Mouse (Mus musculus) heart, adult 2 months (tissue): Measurements from ENCODE around the gene Rap1b. TPM values are rescaled to one million over a fixed set of nuclear protein-coding genes. Genes with fewer than 3 reads are reported as not detected.

ENCODE experiments used
- DNase-seq, 2 experiments: peaks; one replicate each; pipeline ENCODE4 v3.0.0; 2021
- H3K27ac ChIP-seq: fragments of 200-600 bp; 2 replicates; pipeline ENCODE4 v1.8.1; 2022
- H3K27me3 ChIP-seq: fragments of 200-500 bp; 2 replicates; pipeline ENCODE4 v1.6.1; 2012; ENCODE audit warnings: mild to moderate bottlenecking, low read length, inconsistent platforms, mixed read lengths; ENCODE audit not compliant: control insufficient read depth, insufficient read depth
- H3K36me3 ChIP-seq: fragments of 200-500 bp; 2 replicates; pipeline ENCODE4 v1.6.1; 2012; ENCODE audit warnings: low read length, inconsistent platforms; ENCODE audit not compliant: control insufficient read depth, insufficient read depth
- H3K4me1 ChIP-seq: fragments of 200-500 bp; 2 replicates; pipeline ENCODE4 v1.6.1; 2011; ENCODE audit warnings: low read length; ENCODE audit not compliant: control insufficient read depth, insufficient read depth
- H3K4me3 ChIP-seq: fragments of 200-600 bp; 2 replicates; pipeline ENCODE4 v1.8.1; 2022
- H3K79me2 ChIP-seq: fragments of 200-500 bp; replicated peaks from 2 replicates; pipeline ENCODE4 v1.6.1; 2012; ENCODE audit warnings: mild to moderate bottlenecking, inconsistent platforms, low read length, moderate library complexity, mixed read lengths; ENCODE audit not compliant: control insufficient read depth, insufficient read depth
- H3K9ac ChIP-seq: fragments of 200-500 bp; 2 replicates; pipeline ENCODE4 v1.6.1; 2012; ENCODE audit warnings: low read depth, mild to moderate bottlenecking, control low read depth, inconsistent platforms, low read length, mixed read lengths
- CTCF ChIP-seq: fragments of 200-600 bp; IDR thresholded peaks from 2 replicates; pipeline ENCODE4 v1.8.1; 2022; ENCODE audit warnings: antibody characterized with exemption, mild to moderate bottlenecking, moderate library complexity
- EP300 ChIP-seq: fragments of 200-500 bp; IDR thresholded peaks from 2 replicates; pipeline ENCODE4 v1.6.1; 2011; ENCODE audit warnings: low read depth, low read length, control low read depth; ENCODE audit not compliant: insufficient read depth
- POLR2A ChIP-seq: fragments of 200-500 bp; IDR thresholded peaks from 2 replicates; pipeline ENCODE4 v1.6.1; 2011; ENCODE audit warnings: mild to moderate bottlenecking, low read depth, low read length, control low read depth; ENCODE audit not compliant: insufficient read depth
- WGBS: fragments of 180-500 bp; shearing (Covaris S2); methylation state at CpG from one replicate; pipeline ENCODE4 v1.1.7; 2018; 5-methylcytosine and 5-hydroxymethylcytosine counted together
- intact Hi-C: fragments of 180-260 bp; cut with DNase I; formaldehyde crosslinking; loops from one replicate; pipeline ENCODE4 v1.15.1; 2025
- polyA plus RNA-seq: library from polyadenylated mRNA; depleted of rRNA; stranded (reverse); fragments of >200 nt; gene quantifications from 2 replicates; pipeline ENCODE4 v1.2.3, GENCODE M21; 2012
- total RNA-seq, 2 experiments: library from RNA; stranded (reverse); gene quantifications; 2 replicates each; pipeline ENCODE4 v1.2.3; 2021

Gene Rap1b
- total and polyA plus RNA-seq, 3 experiments, result 23.4 to 53.4 (median 48.0) TPM

DNA sequence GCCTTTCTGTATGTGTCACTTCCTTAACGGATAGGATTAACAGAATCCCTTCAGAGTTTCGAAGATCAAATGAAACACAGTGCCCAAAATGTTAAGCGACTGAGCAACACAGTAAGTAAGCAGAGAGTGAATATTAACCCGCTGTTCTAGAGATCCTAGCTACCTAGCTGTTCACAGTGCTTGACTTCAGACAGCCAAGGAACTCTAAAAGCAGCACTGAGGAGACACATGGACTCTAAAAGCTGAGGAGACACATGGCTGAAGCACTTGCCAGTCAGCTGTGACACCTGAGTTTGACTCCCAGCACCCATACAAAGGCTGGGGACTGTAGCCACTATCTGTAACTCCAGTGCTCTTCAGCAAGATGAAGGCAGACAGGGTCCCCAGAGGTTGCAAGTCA, 16.8 kb downstream of the Rap1b start:
- H3K27ac ChIP-seq, result no peak overlapping the region
- DNase-seq, result no peak
- WGBS, result 39% methylated on average over 4 of the region's 4 CpGs
- no peak overlapping the region for H3K9ac ChIP-seq
- peaks cover 51% of the 10 kb centered on the region for H3K36me3 ChIP-seq
- intact Hi-C loops, result loop anchor here (2.0 kb wide), 1 partner anchor 14 kb away; no protein-coding TSS in a partner anchor
- peaks cover 36% of the 10 kb centered on the region for H3K4me1 ChIP-seq
- H3K79me2 ChIP-seq, result peaks cover 10% of the 10 kb centered on the region
- TF ChIP-seq POLR2A (no peak), EP300 (no peak), CTCF (no peak)
- no peak overlapping the region for H3K4me3 ChIP-seq
- H3K27me3 ChIP-seq, result no peaks in the 10 kb centered on the region

DNA sequence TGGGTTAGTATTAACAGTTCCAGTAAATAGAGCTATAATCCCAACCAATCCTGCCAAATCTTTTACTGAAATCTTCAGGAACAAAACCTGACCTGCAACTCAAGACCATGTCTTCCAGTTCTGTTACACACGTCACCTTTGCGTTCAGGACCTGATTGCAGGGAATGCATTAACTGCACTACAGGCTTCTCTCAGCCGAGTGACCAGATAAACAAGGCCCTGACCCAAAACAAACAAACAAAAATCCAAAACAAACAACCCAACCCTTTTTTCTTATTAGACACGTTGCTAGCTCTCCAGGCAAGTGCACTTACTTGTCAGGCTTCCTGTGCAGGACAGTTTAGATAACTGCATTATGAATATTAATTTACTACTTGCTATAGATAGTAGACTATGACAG, 17.3 kb downstream of the Rap1b start:
- Histone ChIP-seq H3K4me1 (peaks cover 36% of the 10 kb centered on the region), H3K27ac (no peak overlapping the region), H3K36me3 (peaks cover 51% of the 10 kb centered on the region), H3K9ac (peak overlapping the region; percentile 27; the same call in 1 of the 2 replicates), H3K4me3 (no peak overlapping the region), H3K27me3 (no peaks in the 10 kb centered on the region), H3K79me2 (peaks cover 10% of the 10 kb centered on the region)
- WGBS, result 24% methylated on average over 4 of the region's 4 CpGs
- intact Hi-C loops, result loop anchor here (2.0 kb wide), 1 partner anchor 14 kb away; no protein-coding TSS in a partner anchor
- no peak for TF ChIP-seq CTCF
- no peak for TF ChIP-seq POLR2A
- TF ChIP-seq EP300, result no peak
- DNase-seq, result no peak

DNA sequence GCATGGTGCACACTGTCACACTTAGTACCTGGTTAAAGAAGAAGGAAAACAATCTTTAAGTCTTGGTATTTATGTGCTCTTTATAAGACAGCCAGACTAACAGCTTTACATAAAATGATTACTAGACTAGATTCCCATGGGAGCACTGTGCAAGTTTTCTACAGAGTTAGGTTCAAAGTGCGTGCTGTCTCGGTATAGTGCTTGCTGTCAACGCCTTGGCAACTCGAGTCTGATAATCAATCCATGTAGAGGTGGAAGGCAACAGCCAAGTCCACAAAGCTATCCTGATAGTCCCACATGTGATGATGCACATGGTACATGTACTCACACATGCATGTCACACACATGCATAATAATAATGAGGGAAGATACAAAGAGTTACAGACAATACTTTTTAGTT, 21.2 kb downstream of the Rap1b start:
- Histone ChIP-seq H3K79me2 (peaks cover 8% of the 10 kb centered on the region), H3K4me3 (no peak overlapping the region), H3K27ac (no peak overlapping the region), H3K9ac (no peak overlapping the region), H3K36me3 (peaks cover 39% of the 10 kb centered on the region), H3K4me1 (peaks cover 25% of the 10 kb centered on the region), H3K27me3 (no peaks in the 10 kb centered on the region)
- no peak for DNase-seq
- intact Hi-C loops, result no loop called here
- TF ChIP-seq POLR2A (no peak), CTCF (no peak), EP300 (no peak)
- WGBS, result 39% methylated on average over 4 of the region's 4 CpGs

DNA sequence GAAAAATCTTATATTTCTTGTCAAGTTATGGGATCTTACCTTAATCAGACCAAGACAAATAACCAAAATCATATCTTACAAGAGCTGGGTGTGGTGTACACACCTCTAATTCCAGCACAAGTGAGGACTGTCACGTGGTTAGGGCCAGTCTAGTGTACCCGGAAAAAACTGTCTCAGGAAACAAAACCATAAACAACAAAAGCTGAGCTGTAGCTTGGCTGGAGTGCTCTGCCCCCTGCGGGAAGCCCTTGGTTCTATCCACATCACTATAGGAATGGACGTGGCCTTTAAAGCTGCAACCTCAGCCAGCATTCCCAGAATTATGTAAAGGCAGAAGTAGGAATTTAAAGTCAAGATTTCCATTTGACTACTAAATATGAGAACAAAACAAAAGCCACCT, 21.7 kb downstream of the Rap1b start:
- intact Hi-C loops, result no loop called here
- Histone ChIP-seq H3K27ac (no peak overlapping the region), H3K27me3 (no peaks in the 10 kb centered on the region), H3K9ac (no peak overlapping the region), H3K4me3 (no peak overlapping the region), H3K4me1 (peaks cover 23% of the 10 kb centered on the region), H3K36me3 (peaks cover 42% of the 10 kb centered on the region), H3K79me2 (peaks cover 8% of the 10 kb centered on the region)
- TF ChIP-seq CTCF (peak; percentile 59), EP300 (no peak), POLR2A (no peak)
- 38% methylated on average over 4 of the region's 4 CpGs for WGBS
- DNase-seq, result no peak

DNA sequence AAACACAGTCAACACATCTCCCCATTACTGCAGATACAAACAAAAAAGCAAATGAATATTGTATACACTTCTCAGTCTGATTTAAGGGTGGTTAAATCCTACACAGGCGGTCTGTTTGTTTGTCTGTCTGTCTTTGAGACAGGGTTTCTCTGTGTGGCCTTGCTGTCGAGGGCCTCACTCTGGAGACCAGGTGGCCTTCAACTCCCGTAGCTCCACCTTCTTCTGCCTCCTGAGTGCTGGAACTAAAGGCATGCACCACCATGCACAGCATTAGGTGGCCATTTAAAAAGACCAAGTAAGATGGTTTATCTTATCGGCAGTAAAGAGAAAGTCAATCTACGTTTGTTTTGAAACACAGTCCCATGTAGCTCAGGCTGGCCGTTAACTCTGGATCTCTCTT, 22.5 kb downstream of the Rap1b start:
- H3K4me3 ChIP-seq, result no peak overlapping the region
- WGBS, result 75% methylated on average over 6 of the region's 6 CpGs
- H3K27ac ChIP-seq, result no peak overlapping the region
- H3K27me3 ChIP-seq, result no peaks in the 10 kb centered on the region
- peaks cover 45% of the 10 kb centered on the region for H3K36me3 ChIP-seq
- H3K4me1 ChIP-seq, result peaks cover 19% of the 10 kb centered on the region
- H3K79me2 ChIP-seq, result peaks cover 8% of the 10 kb centered on the region
- no peak overlapping the region for H3K9ac ChIP-seq
- intact Hi-C loops, result no loop called here
- TF ChIP-seq POLR2A (no peak), EP300 (no peak)
- no peak for DNase-seq

DNA sequence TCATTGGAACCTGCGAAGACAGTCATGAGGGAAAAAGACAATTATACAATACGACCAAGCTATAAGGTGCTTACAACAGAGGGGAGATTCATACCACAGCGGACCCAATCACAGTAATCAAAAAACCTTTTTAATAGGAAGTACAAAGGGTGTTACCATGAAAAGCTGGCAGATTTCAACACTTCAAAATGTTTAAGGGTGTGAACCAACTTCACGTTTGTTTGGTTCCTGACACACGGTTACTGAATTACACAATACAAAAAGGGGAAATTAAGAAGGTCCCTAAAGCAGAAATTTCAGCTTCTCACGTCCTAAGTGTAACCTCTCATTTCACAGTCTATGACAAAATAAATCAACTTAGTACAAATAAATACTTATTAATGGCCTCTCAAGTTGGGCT, 27.2 kb downstream of the Rap1b start:
- no peaks in the 10 kb centered on the region; the same call in 1 of the 2 replicates for H3K4me1 ChIP-seq
- intact Hi-C loops, result no loop called here
- TF ChIP-seq POLR2A (no peak), EP300 (no peak)
- H3K4me3 ChIP-seq, result no peak overlapping the region
- H3K27me3 ChIP-seq, result no peaks in the 10 kb centered on the region
- peaks cover 2% of the 10 kb centered on the region; the same call in 1 of the 2 replicates for H3K79me2 ChIP-seq
- WGBS, result 82% methylated on average over 6 of the region's 6 CpGs
- no peak overlapping the region for H3K9ac ChIP-seq
- no peak for DNase-seq
- peaks cover 23% of the 10 kb centered on the region for H3K36me3 ChIP-seq
- no peak overlapping the region for H3K27ac ChIP-seq
